Mouse (Mus musculus) neural tube, embryonic 15.5 days (tissue): Measurements from ENCODE around the gene Tpd52l1. TPM values are rescaled to one million over a fixed set of nuclear protein-coding genes. Genes with fewer than 3 reads are reported as not detected.

Experiments used
- ATAC-seq: fragments of 200-750 bp; cut with Nextera tagmentation; 2 replicates; pipeline ENCODE4 v1.8.0; 2017; ENCODE audit warnings: mild to moderate bottlenecking, moderate TSS enrichment, moderate library complexity; ENCODE audit not compliant: low FRiP score
- H3K27ac ChIP-seq: fragments of 300-500 bp; sonication (generic); replicated peaks from 2 replicates; pipeline ENCODE4 v1.5.1; 2015; ENCODE audit warnings: mild to moderate bottlenecking, inconsistent platforms
- H3K27me3 ChIP-seq: fragments of 300-500 bp; sonication (generic); replicated peaks from 2 replicates; pipeline ENCODE4 v1.6.1; 2015; ENCODE audit warnings: inconsistent platforms
- H3K36me3 ChIP-seq: fragments of 300-500 bp; sonication (generic); 2 replicates; pipeline ENCODE4 v1.6.1; 2015; ENCODE audit warnings: inconsistent platforms
- H3K4me1 ChIP-seq: fragments of 300-500 bp; sonication (generic); 2 replicates; pipeline ENCODE4 v1.6.1; 2015; ENCODE audit warnings: inconsistent platforms
- H3K4me2 ChIP-seq: fragments of 300-500 bp; sonication (generic); 2 replicates; pipeline ENCODE4 v1.6.1; 2015; ENCODE audit warnings: inconsistent platforms, mild to moderate bottlenecking, moderate library complexity
- H3K4me3 ChIP-seq: fragments of 300-500 bp; sonication (generic); replicated peaks from 2 replicates; pipeline ENCODE4 v1.5.1; 2015; ENCODE audit warnings: mild to moderate bottlenecking, inconsistent platforms
- H3K9ac ChIP-seq: fragments of 300-500 bp; sonication (generic); replicated peaks from 2 replicates; pipeline ENCODE4 v1.6.1; 2015; ENCODE audit warnings: mild to moderate bottlenecking, inconsistent platforms
- H3K9me3 ChIP-seq: fragments of 300-500 bp; sonication (generic); replicated peaks from 2 replicates; pipeline ENCODE4 v1.6.1; 2016; ENCODE audit warnings: inconsistent platforms
- WGBS: fragments of 180-500 bp; shearing (Covaris S2); methylation state at CpG from one replicate; pipeline ENCODE4 v1.1.7; 2015; ENCODE audit warnings: mixed read lengths; 5-methylcytosine and 5-hydroxymethylcytosine counted together
- polyA plus RNA-seq: library from polyadenylated mRNA; unstranded; fragments of >200 nt; fragmentation: Nextera tagmentation; extraction: Ambion mirVana; gene quantifications from 2 replicates; pipeline ENCODE4 v1.2.1, GENCODE M21; 2015

The Tpd52l1 gene
- 38.5 and 42.6 TPM in 2 replicates for polyA plus RNA-seq

DNA sequence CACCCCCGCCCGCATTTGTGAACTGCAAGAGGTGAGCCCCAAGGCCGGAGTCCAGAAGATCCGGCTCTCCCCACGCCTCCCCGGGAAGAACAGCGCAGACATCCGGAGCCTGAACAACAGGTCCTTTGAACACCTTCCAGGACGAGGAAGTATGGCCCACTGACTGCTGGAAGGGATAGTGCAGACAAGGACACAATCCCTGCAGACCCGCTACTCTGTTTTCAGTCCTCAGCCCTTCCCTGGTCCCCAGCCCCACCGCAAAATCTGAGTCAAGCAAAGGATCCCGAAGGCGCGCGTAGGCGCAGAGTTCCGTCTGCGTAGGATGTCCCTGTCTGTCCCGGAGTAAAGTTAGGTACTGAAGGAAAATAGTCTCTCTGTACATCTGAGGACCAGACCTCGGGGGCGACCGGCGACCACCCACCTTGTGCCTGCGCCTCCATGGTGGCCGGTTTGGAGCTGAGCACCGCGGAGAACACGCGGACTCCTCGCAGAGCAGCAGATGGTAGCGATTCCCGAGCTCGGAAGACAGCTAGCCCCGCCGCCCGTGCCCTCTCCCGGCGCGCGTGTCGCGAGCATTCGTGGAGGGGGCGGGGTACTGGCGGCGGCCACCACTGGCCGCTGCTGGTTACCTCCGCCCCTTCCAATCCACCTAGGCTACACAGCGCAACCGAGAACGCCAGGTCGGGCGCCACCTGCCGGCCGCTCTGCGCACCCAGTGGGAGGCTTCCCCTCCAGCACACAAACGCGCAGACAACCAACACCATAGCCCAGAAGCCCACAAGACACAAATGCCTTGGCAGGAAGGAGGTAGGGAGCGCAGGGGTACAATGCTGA, at the start of gene Tpd52l1:
Gene Tpd52l1, minus strand, starts transcription at position 668 of the 834 bp plus-strand sequence.
- H3K9ac ChIP-seq, result peak within 1 kb of the TSS; percentile 64
- no peaks in the 10 kb centered on the region for H3K27me3 ChIP-seq
- no peaks in the 10 kb centered on the region for H3K36me3 ChIP-seq
- peak; percentile 99 for ATAC-seq
- no peaks in the 10 kb centered on the region for H3K9me3 ChIP-seq
- 0 out of 2 replicates have a peak within 1 kb of the TSS, but pooled peaks have one; percentile 13 for H3K27ac ChIP-seq
- H3K4me2 ChIP-seq, result peak within 1 kb of the TSS; percentile 88
- 0 out of 2 replicates have a peak, but pooled peaks cover 4% of the 10 kb centered on the region for H3K4me1 ChIP-seq
- 1% methylated on average over 59 of the region's 59 CpGs for WGBS
- H3K4me3 ChIP-seq, result peak within 1 kb of the TSS; percentile 63

DNA sequence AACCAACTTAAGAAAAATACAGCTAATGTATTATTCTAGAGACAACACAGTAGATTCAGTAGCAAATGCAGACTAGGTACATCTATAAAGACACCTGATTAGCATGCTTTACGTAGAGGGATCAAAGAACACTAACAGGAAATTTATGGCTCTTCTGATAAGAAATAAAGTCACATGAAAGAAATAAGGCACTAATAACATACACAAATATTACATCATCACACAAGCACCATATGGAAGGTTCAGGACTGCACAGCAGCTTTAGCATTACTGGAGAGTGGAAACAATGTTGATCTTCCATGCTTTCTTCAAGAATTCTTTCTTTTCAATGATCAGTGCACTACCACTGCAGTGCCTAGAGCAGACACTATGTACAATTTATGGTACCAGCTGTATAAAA, 48.5 kb upstream of the Tpd52l1 start:
- H3K4me1 ChIP-seq, result no peaks in the 10 kb centered on the region
- H3K27me3 ChIP-seq, result no peaks in the 10 kb centered on the region
- H3K4me2 ChIP-seq, result no peak overlapping the region
- ATAC-seq, result no peak
- 0 out of 2 replicates have a peak, but pooled peaks cover 4% of the 10 kb centered on the region for H3K9me3 ChIP-seq
- H3K9ac ChIP-seq, result no peak overlapping the region
- no peak overlapping the region for H3K4me3 ChIP-seq
- H3K36me3 ChIP-seq, result peaks cover 11% of the 10 kb centered on the region; the same call in 1 of the 2 replicates
- no peak overlapping the region for H3K27ac ChIP-seq
- WGBS, result 88% methylated on average over 1 of the region's 1 CpGs

DNA sequence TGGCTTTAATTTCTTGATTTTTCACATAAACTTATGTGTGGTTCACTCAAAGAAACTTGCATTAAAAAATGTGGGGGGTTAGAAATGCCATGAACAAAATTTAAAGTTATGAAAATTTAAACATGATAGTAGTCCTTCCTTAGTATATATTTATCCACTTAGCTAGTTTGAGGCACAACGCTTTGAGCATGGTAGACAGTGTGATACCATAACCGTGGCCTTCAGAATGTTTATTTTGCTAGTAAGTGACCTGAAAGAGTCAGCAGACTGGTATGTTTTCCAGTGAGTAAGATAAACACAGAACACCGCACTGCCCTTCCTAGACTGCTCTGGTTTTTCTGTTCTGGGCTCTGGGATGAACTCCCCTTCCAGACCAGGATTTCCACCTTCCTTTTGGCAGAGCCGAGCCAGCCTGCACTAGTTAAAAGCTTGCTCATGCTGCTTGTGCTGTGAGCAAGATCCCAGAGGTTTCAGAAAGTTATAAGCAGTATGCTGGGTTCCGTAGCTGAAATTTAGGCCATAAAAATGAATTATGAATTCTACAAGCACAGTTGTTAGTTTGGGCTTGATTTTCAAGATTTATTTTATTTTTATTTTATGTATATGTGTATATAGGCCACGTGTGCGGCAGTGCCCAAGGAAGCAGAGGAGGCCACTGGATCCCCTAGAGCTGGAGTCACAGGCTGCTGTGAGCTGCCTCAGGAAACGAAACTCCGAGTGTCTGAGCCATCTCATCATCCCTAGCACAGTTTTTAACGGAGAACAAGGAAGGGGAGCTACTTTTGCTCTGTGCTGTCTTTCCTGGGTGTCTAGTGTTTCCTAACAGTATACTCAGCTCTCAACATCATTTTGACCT, 21.5 kb upstream of the Tpd52l1 start:
- H3K4me1 ChIP-seq, result no peaks in the 10 kb centered on the region
- no peak for ATAC-seq
- H3K9me3 ChIP-seq, result no peaks in the 10 kb centered on the region

DNA sequence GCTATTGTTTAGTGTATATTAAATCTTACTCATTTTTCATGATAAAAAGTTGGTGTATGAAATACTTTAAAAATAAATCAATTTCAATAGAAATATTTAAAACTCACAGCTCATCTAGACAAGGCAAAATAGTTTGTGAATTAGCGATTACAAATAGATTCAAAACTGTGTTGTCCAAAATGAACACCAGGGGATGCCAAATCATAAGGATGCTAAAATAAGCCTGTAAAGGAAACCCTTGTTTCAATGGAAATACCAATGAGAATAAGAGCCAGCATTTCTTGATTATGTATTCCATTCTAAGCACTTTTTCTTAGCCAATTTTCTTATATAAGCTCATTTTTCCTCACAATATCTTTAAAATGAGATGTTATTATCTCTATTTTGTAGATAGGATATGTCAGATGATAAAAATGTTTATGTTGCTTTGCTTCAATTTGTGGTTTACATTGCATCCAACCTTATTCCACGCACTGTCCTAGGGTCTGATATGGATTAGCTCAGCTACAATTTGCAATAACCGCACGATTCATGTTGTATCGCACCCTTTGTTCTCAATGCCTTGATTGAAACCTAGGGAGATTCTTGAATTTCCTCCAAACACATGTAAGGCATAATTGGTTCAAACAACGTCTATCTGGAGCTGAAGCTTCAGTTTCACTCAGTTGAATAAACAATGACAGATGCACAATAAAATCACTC, 20.2 kb upstream of the Tpd52l1 start:
- H3K27ac ChIP-seq, result no peak overlapping the region
- H3K9me3 ChIP-seq, result no peaks in the 10 kb centered on the region
- no peak overlapping the region for H3K9ac ChIP-seq
- no peaks in the 10 kb centered on the region for H3K4me1 ChIP-seq
- 82% methylated on average over 6 of the region's 6 CpGs for WGBS
- no peak overlapping the region for H3K4me3 ChIP-seq
- ATAC-seq, result peak; percentile 66; the same call in 1 of the 2 replicates
- no peaks in the 10 kb centered on the region for H3K27me3 ChIP-seq
- no peaks in the 10 kb centered on the region for H3K36me3 ChIP-seq
- no peak overlapping the region for H3K4me2 ChIP-seq

More for the DNA sequence above, 21.5 kb upstream of the Tpd52l1 start:
- H3K36me3 ChIP-seq, result no peaks in the 10 kb centered on the region
- no peaks in the 10 kb centered on the region for H3K27me3 ChIP-seq
- no peak overlapping the region for H3K4me2 ChIP-seq
- no peak overlapping the region for H3K27ac ChIP-seq
- 75% methylated on average over 10 of the region's 10 CpGs for WGBS
- no peak overlapping the region for H3K9ac ChIP-seq
- no peak overlapping the region for H3K4me3 ChIP-seq

DNA sequence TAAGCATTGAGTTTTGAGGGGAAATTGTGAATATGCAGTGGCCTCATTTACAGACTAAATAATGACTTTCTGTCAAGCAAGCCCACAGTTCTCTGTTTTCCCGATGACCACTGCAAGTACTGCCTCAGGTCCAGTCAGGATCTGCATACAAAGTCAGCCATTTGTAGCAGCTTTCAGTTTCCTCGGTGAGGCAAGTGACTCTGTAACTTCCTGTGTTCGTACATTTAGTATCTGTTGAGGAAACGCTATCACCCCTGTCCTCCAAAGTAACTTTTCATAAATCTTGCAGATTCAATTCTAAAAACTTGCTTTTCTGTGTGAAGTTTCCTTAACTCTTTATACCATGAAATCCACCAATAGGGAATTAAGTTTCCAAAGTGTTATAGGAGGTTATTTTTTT, 19.7 kb upstream of the Tpd52l1 start:
- no peak overlapping the region for H3K4me3 ChIP-seq
- H3K9ac ChIP-seq, result no peak overlapping the region
- H3K4me2 ChIP-seq, result no peak overlapping the region
- H3K27me3 ChIP-seq, result no peaks in the 10 kb centered on the region
- H3K4me1 ChIP-seq, result no peaks in the 10 kb centered on the region
- WGBS, result 76% methylated on average over 4 of the region's 4 CpGs
- no peak for ATAC-seq
- H3K36me3 ChIP-seq, result no peaks in the 10 kb centered on the region
- no peak overlapping the region for H3K27ac ChIP-seq
- no peaks in the 10 kb centered on the region for H3K9me3 ChIP-seq

DNA sequence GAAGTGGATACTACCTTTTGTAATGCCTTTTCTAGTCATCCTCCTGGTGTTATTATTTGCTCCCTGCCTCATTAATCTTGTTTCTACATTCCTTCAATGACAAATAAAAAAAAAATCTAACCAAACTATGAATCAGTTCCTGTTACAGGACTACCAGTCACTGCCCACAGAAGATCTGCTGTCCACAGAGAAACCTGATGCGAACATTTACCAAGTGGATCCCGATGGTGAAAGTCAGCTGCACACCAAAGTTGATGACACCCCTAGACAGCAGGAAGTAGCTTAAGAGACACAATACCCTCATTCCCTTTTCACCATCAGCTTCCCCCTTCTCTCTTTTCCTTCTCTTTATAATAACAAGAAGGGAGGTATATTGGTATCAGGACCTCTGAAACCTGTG, 17.3 kb upstream of the Tpd52l1 start:
- no peak for ATAC-seq
- no peaks in the 10 kb centered on the region for H3K9me3 ChIP-seq
- 95% methylated on average over 2 of the region's 2 CpGs for WGBS
- no peak overlapping the region for H3K4me3 ChIP-seq
- H3K4me2 ChIP-seq, result no peak overlapping the region
- no peaks in the 10 kb centered on the region for H3K36me3 ChIP-seq
- no peaks in the 10 kb centered on the region for H3K4me1 ChIP-seq
- H3K27me3 ChIP-seq, result no peaks in the 10 kb centered on the region
- H3K27ac ChIP-seq, result no peak overlapping the region
- no peak overlapping the region for H3K9ac ChIP-seq

DNA sequence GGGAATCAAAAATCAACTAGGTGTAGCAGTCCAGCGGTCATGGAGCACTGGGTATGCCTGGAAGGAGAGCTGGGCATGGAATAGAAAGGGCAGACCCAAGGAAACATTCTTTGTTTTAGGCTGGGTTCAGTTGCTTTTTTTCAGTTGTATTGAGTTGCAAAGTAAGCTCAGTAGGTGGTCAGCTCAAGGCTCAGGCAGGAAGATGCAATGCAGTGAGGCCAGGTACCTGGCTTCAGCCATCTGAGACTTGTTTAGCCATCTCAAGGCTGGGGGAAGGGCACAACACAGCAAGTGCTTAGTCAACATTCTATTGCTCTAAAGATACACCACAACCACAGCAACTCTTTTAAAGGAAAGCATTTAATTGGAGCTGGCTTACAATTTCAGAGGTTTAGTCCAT, 11.0 kb upstream of the Tpd52l1 start:
- H3K27ac ChIP-seq, result no peak overlapping the region
- no peak overlapping the region for H3K4me2 ChIP-seq
- no peaks in the 10 kb centered on the region for H3K9me3 ChIP-seq
- no peaks in the 10 kb centered on the region for H3K36me3 ChIP-seq
- H3K4me3 ChIP-seq, result no peak overlapping the region
- no peaks in the 10 kb centered on the region for H3K4me1 ChIP-seq
- H3K9ac ChIP-seq, result no peak overlapping the region
- H3K27me3 ChIP-seq, result no peaks in the 10 kb centered on the region
- 64% methylated on average over 1 of the region's 1 CpGs for WGBS
- no peak for ATAC-seq

DNA sequence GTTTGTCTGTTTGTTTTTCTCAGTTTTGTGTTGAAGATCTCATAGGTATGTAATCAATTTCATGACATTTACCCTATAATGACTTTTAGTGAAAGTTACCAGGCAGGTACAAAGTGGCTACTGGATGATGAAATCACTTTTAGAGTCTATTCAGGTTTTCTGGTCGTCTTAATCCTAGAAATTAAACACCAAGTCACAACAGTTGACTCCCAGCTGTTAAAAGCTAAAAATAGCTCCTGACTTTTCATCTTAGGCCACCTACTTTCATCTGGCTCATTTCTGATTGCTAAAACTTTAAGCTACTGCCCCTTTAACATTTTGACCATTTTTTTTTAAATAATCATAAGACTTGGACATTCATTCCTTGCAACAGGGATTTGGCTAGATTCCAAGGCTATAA, 1.3 kb upstream of the Tpd52l1 start:
- H3K27me3 ChIP-seq, result no peaks in the 10 kb centered on the region
- no peak overlapping the region for H3K9ac ChIP-seq
- 62% methylated on average over 1 of the region's 1 CpGs for WGBS
- no peak for ATAC-seq
- H3K36me3 ChIP-seq, result no peaks in the 10 kb centered on the region
- 0 out of 2 replicates have a peak, but pooled peaks cover 4% of the 10 kb centered on the region for H3K4me1 ChIP-seq
- H3K4me2 ChIP-seq, result no peak overlapping the region
- no peak overlapping the region for H3K4me3 ChIP-seq
- no peak overlapping the region for H3K27ac ChIP-seq
- no peaks in the 10 kb centered on the region for H3K9me3 ChIP-seq

DNA sequence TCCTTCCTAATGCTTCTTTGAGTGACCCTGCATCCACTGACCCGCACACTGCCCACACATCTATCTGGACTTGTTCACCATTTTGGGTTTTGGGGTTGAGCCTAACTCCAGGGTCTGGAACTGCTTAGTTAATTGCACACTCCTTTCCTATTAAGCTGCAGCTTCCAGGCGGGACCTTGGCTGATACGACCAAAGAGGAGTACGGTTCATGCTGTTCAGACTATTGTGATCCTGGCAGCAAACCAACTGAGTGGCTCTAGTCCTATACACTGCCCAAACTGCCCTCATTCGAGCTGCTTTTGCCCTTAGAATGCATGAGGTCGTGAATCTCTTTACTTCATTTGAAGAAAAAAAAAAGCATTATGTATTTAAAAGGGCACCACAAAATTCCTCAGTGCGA, 1.6 kb downstream of the Tpd52l1 start:
- Histone ChIP-seq H3K4me3 (no peak overlapping the region), H3K9me3 (no peaks in the 10 kb centered on the region), H3K9ac (no peak overlapping the region), H3K27me3 (no peaks in the 10 kb centered on the region), H3K4me2 (no peak overlapping the region), H3K27ac (no peak overlapping the region), H3K36me3 (no peaks in the 10 kb centered on the region), H3K4me1 (0 out of 2 replicates have a peak, but pooled peaks cover 4% of the 10 kb centered on the region)
- 56% methylated on average over 7 of the region's 7 CpGs for WGBS
- no peak for ATAC-seq

DNA sequence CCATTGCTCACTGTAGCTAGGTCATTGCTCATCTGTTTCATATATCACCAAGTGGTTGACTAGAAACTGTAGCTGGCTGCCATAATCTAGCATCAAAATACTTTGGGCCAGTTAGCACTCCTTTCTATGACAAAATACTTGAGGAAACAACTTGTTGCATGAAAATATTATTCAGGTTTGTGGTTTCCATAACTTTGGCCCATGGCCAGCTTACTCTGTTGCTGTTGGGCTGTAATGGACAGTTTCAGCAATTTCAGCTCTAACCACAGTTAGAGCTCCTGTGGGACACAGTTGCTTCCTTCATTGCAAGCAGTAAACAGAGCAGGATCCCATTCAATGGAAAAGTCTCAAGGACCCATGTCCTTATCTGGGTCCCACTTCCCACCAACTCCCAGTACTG, 4.3 kb downstream of the Tpd52l1 start:
- Histone ChIP-seq H3K4me1 (0 out of 2 replicates have a peak, but pooled peaks cover 4% of the 10 kb centered on the region), H3K36me3 (no peaks in the 10 kb centered on the region), H3K27ac (no peak overlapping the region), H3K4me3 (no peak overlapping the region), H3K27me3 (no peaks in the 10 kb centered on the region), H3K9me3 (no peaks in the 10 kb centered on the region), H3K9ac (no peak overlapping the region), H3K4me2 (no peak overlapping the region)
- no peak for ATAC-seq

DNA sequence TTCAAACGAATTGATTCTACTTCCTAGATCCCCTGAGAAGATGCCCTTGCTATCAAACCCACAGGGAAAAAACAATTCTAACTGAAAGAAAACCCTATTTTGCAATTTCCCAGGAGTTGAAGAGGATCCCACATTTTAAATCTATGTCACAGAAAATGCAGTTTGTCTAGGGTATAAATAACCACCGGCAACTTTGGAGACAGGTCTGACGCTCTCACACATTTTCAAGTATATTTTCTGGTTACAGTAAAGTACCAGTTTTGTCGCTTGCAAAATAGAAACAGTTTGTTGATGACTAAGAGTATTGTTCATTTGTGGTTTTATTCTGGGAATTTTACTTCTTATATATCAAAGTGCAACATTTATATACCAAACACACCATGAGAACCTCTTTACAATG, 9.7 kb downstream of the Tpd52l1 start:
- Histone ChIP-seq H3K27me3 (no peaks in the 10 kb centered on the region), H3K4me3 (no peak overlapping the region), H3K4me2 (no peak overlapping the region), H3K27ac (no peak overlapping the region), H3K9ac (no peak overlapping the region), H3K9me3 (no peaks in the 10 kb centered on the region), H3K4me1 (no peaks in the 10 kb centered on the region), H3K36me3 (no peaks in the 10 kb centered on the region)
- WGBS, result 79% methylated on average over 4 of the region's 4 CpGs
- ATAC-seq, result no peak
